Mouse (Mus musculus) cerebellum, adult 11-12 months (tissue): ENCODE results near the gene Rab2b.
"Not testable (repeated sequence)": the region's sequence is repeated elsewhere in the genome, so short reads cannot be mapped to it uniquely, and the experiment has no call there.

Source experiments
- DNase-seq: peaks from one replicate; pipeline ENCODE4 v3.0.0; 2022

Gene Rab2b

GRCm38 (mm10) chr14:52278932-52279746, at the start of gene Rab2b, which contains the start of gene Tox4:
TSS of gene Rab2b (minus strand) at chr14:52279545.
TSS of gene Tox4 (plus strand) at chr14:52279146.
- DNase-seq, result peak; percentile 98

GRCm38 (mm10) chr14:52327910-52328812, 48.8 kb upstream of the Rab2b start, which contains the start of gene Sall2:
TSS of gene Sall2 (minus strand) at chr14:52328762.
- no peak for DNase-seq

GRCm38 (mm10) chr14:52327375-52327901, 48.1 kb upstream of the Rab2b start:
- no peak for DNase-seq

- DNase-seq, result no peak
Observed at GRCm38 (mm10) chr14:52325890-52326289, 46.5 kb upstream of the Rab2b start.

GRCm38 (mm10) chr14:52319361-52319760, 40.0 kb upstream of the Rab2b start:
- no peak for DNase-seq

- DNase-seq, result peak; percentile 56
Observed at GRCm38 (mm10) chr14:52316441-52317225, 37.3 kb upstream of the Rab2b start.

- peak; percentile 81 for DNase-seq
Observed at GRCm38 (mm10) chr14:52315792-52316440, 36.6 kb upstream of the Rab2b start.

GRCm38 (mm10) chr14:52315283-52315780, 36.0 kb upstream of the Rab2b start:
- DNase-seq, result peak; percentile 55

- DNase-seq, result peak; percentile 51
Observed at GRCm38 (mm10) chr14:52314808-52315150, 35.4 kb upstream of the Rab2b start.

GRCm38 (mm10) chr14:52313931-52314807, 34.8 kb upstream of the Rab2b start:
- peak; percentile 35 for DNase-seq

GRCm38 (mm10) chr14:52310906-52311305, 31.6 kb upstream of the Rab2b start:
- DNase-seq, result no peak

GRCm38 (mm10) chr14:52310343-52310742, 31.0 kb upstream of the Rab2b start:
- DNase-seq, result not testable (repeated sequence)

GRCm38 (mm10) chr14:52306100-52306499, 26.8 kb upstream of the Rab2b start:
- DNase-seq, result no peak

GRCm38 (mm10) chr14:52304644-52305271, 25.4 kb upstream of the Rab2b start, which contains the start of gene Mettl3:
TSS of gene Mettl3 (minus strand) at chr14:52305128.
- peak; percentile 90 for DNase-seq

GRCm38 (mm10) chr14:52303517-52303916, 24.2 kb upstream of the Rab2b start:
- DNase-seq, result not testable (repeated sequence)

GRCm38 (mm10) chr14:52295558-52296264, 16.4 kb upstream of the Rab2b start:
- DNase-seq, result no peak

- DNase-seq, result no peak
Observed at GRCm38 (mm10) chr14:52284191-52284590, 4.8 kb upstream of the Rab2b start.

GRCm38 (mm10) chr14:52283629-52284028, 4.3 kb upstream of the Rab2b start:
- no peak for DNase-seq

- no peak for DNase-seq
Observed at GRCm38 (mm10) chr14:52279747-52280120, 389 bp upstream of the Rab2b start.
